Mouse (Mus musculus): ENCODE data around the gene Asl. TPM values are rescaled to one million over a fixed set of nuclear protein-coding genes. Genes with fewer than 3 reads are reported as not detected.
A peak's percentile ranks its signal among the peaks of the same experiment; 100 is the strongest.

Gene Asl
- not detected in 2 replicates for polyA plus RNA-seq (2012; ENCODE audit: insufficient read depth, insufficient read length, low replicate concordance, missing spikeins)

DNA sequence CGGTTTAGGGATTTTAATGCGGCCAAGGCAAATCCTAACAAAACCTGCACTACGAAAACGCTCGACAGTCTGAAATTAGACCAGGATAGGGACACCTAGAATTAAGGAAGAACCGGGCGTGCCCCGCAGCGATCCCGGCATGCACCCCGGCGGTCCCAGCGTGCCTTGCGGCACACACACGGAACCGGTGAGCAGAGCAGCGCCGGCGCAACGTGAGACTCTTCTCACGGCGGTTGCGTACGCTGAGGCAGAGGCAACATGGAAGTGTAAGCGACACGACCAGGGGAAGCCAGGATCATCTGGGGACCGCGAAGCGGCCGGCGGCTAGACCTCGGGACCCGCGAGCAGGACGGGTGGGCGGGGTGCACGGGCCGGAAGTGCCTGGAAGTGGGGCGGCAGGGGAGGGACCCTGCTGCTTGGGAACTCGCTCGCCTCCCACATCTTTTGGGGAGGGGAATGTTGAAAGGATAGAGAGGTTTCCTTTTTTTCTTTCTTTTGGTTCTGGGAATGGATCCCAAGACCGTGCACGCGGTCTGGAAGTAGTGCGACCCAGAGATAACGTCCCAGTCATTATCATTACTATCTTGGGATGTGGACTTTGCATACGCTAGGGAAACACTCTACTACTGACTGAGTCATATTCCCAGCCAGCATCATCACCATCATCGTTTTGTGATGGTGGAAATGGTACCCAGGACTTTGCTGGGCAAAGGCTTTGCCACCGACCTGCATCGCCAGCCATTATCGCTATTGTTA is at the start of gene Asl, which contains the start of gene Crcp:
Gene Asl, minus strand, starts transcription at position 106 of the 756 bp plus-strand sequence.
Gene Crcp, plus strand, starts transcription at position 149 of the 756 bp plus-strand sequence.
- Histone ChIP-seq H3K27ac (ENCODE audit: insufficient read depth, low read depth, low read length) (peak within 1 kb of the TSS; percentile 73), H3K4me1 (ENCODE audit: control insufficient read depth, insufficient read depth, low read length) (peaks cover 5% of the 10 kb centered on the region; the same call in 1 of the 2 replicates), H3K4me3 (ENCODE audit: insufficient read depth, low read depth, low read length) (peak within 1 kb of the TSS; percentile 64)
- TF ChIP-seq CTCF (IDR thresholded peaks at IDR 0.05; ENCODE audit: insufficient read depth, low read depth, low read length) (no peak), POLR2A (IDR thresholded peaks at IDR 0.05; ENCODE audit: insufficient read depth, low read depth, low read length) (peak; percentile 80)
- 2% methylated on average over 51 of the region's 51 CpGs for WGBS

DNA sequence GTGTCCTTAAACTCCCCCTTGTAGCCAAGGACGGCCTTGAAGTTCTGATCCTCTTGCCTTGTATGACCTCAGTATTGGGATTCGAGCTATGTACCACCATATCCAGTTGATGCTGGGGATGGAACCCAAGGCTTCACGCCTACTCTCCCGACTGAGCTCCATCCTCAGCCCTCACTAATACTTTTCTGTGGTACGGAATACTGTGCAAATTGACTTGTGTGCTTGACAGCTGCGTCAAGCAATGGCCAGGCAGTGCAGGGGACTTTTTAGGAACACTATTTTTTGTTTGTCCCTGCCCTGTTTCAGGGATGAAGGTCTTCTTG is 49.7 kb upstream of the Asl start:
- Histone ChIP-seq H3K27ac (ENCODE audit: insufficient read depth, low read depth, low read length) (no peak overlapping the region), H3K4me3 (ENCODE audit: insufficient read depth, low read depth, low read length) (peak overlapping the region; percentile 90), H3K4me1 (ENCODE audit: control insufficient read depth, insufficient read depth, low read length) (peaks cover 12% of the 10 kb centered on the region)
- WGBS: 38% methylated on average over 6 of the region's 6 CpGs
- TF ChIP-seq POLR2A (IDR thresholded peaks at IDR 0.05; ENCODE audit: insufficient read depth, low read depth, low read length): no peak

DNA sequence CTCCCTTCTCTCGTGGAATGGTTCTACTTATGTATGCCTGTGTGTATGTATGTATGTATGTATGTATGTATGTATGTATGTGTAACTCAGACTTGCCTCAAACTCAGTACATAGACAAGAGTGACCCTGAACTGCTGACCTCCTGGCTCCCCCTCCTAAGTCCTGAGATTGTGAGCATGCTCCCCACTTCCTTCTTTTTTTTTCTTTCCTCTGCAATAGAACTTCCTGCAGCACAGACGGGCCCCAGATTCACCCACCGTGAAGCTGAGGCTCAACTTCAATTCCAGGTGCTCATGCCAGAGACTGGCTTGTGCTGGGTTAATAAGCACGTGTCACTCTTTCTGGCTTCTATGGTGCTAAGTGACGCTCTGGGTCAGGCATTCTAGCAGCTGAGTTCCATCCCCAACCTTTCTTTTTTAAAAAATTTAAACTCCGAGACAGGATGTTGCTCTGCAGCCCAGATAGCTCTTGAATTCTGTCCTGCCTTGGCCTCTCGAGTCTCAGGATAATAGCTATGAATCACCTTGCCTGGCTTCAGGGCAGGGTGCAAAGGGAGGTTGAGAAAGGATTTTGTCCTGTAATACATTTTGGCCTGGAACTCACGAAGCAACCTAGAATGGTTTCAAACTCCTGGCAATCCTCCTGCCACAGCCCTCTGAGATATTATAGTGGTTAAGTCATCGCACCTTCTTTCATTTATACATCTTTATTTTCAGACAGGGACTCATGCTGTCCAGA is 49.2 kb upstream of the Asl start:
- no peak overlapping the region for H3K27ac ChIP-seq (ENCODE audit: insufficient read depth, low read depth, low read length)
- 72% methylated on average over 9 of the region's 9 CpGs for WGBS
- H3K4me3 ChIP-seq (ENCODE audit: insufficient read depth, low read depth, low read length): no peak overlapping the region

DNA sequence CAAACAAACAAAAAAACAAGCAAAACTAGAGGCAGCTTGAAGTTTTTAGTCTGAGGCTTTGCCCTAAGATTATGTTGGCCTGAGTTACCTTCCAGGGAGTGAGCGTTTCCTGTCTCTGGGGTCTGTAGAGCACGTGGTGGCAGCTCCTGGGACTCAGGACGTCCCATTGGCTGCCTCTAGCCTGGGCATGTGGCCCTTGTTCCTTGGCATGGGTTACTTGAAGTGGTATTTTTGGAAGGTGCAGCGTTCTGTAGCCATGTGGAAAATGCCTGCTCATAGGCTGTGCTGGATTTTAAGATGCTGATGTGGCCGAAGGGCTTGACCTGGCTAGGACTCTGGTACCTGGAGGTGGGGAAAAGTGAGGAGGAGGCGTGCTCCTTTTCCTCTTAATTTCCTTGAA is 47.3 kb upstream of the Asl start:
- WGBS: 66% methylated on average over 6 of the region's 6 CpGs
- Histone ChIP-seq H3K27ac (ENCODE audit: insufficient read depth, low read depth, low read length) (no peak overlapping the region), H3K4me1 (ENCODE audit: control insufficient read depth, insufficient read depth, low read length) (peaks cover 7% of the 10 kb centered on the region), H3K4me3 (ENCODE audit: insufficient read depth, low read depth, low read length) (no peak overlapping the region)
- TF ChIP-seq CTCF (IDR thresholded peaks at IDR 0.05; ENCODE audit: insufficient read depth, low read depth, low read length) (no peak), POLR2A (IDR thresholded peaks at IDR 0.05; ENCODE audit: insufficient read depth, low read depth, low read length) (no peak)

More for the DNA sequence above, 49.2 kb upstream of the Asl start:
- TF ChIP-seq CTCF (IDR thresholded peaks at IDR 0.05; ENCODE audit: insufficient read depth, low read depth, low read length) (no peak), POLR2A (IDR thresholded peaks at IDR 0.05; ENCODE audit: insufficient read depth, low read depth, low read length) (no peak)
- H3K4me1 ChIP-seq (ENCODE audit: control insufficient read depth, insufficient read depth, low read length): peaks cover 10% of the 10 kb centered on the region

DNA sequence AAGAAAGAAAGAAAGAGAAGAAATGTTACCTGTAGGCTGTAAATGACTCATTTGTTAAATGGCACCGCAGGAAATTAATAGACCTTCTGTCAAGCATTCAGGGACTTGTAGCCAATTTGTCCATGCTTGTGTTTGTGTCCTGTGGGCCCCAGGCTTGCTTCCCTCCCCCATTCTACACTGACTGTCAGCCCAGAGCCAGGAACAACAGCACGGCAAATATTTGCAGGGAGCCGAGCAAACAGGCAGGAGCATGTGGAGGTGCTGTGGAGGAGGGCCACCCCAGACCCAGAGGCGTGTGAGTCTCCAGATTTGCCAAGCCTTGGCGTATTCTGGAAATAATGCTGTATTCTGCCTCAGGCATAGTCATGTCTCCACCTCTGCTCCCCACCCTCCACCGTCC is 45.4 kb upstream of the Asl start:
- WGBS: 83% methylated on average over 6 of the region's 6 CpGs
- Histone ChIP-seq H3K4me1 (ENCODE audit: control insufficient read depth, insufficient read depth, low read length) (peaks cover 4% of the 10 kb centered on the region; the same call in 1 of the 2 replicates), H3K27ac (ENCODE audit: insufficient read depth, low read depth, low read length) (no peak overlapping the region), H3K4me3 (ENCODE audit: insufficient read depth, low read depth, low read length) (no peak overlapping the region)
- TF ChIP-seq POLR2A (IDR thresholded peaks at IDR 0.05; ENCODE audit: insufficient read depth, low read depth, low read length): no peak
- TF ChIP-seq CTCF (IDR thresholded peaks at IDR 0.05; ENCODE audit: insufficient read depth, low read depth, low read length): no peak

DNA sequence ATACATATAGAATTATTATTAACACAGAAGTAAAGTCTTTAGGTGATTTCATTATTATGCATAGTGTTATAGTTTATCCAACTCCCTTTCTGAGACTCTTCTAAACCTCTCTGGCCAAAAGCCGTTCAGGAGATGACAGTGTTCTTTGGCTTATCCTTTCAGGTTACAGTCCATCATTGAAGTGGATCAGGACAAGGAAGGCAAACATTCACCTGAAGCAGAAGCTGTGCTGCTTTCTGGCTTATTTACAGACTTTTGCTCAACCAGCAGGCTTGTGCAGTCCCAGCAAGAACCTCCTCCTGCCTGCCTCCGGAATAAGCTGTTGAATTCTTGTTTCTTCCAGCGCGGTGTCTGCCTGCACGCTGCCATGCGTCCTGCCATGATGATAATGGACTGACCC is 44.0 kb upstream of the Asl start, which contains the start of gene Tpst1:
Gene Tpst1, plus strand, starts transcription at position 301 of the 400 bp plus-strand sequence.
- 97% methylated on average over 6 of the region's 6 CpGs for WGBS
- TF ChIP-seq POLR2A (IDR thresholded peaks at IDR 0.05; ENCODE audit: insufficient read depth, low read depth, low read length) (no peak), CTCF (IDR thresholded peaks at IDR 0.05; ENCODE audit: insufficient read depth, low read depth, low read length) (no peak)
- no peaks in the 10 kb centered on the region for H3K4me1 ChIP-seq (ENCODE audit: control insufficient read depth, insufficient read depth, low read length)
- H3K27ac ChIP-seq (ENCODE audit: insufficient read depth, low read depth, low read length): no peak within 1 kb of the TSS
- H3K4me3 ChIP-seq (ENCODE audit: insufficient read depth, low read depth, low read length): no peak within 1 kb of the TSS

DNA sequence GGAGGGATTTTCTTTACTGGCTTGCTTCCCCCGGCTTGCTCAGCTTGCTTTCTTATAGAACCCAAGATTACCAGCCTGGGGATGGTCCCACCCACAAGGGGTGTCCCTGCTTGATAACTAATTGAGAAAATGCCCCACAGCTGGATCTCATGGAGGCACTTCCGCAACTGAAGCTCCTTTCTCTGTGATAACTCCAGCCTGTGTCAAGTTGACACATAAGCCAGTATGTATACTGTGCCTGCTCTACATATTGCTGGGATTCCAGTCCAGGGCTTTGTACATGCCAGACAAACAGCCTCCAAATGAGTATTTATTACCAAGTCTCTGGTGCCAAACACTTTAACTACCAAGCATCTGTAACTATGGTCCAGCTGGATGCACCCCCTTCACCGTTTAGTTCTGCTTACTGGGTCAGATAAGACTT is 38.8 kb upstream of the Asl start:
- WGBS: 48% methylated on average over 3 of the region's 3 CpGs
- H3K27ac ChIP-seq (ENCODE audit: insufficient read depth, low read depth, low read length): no peak overlapping the region
- H3K4me3 ChIP-seq (ENCODE audit: insufficient read depth, low read depth, low read length): no peak overlapping the region
- no peaks in the 10 kb centered on the region for H3K4me1 ChIP-seq (ENCODE audit: control insufficient read depth, insufficient read depth, low read length)
- TF ChIP-seq POLR2A (IDR thresholded peaks at IDR 0.05; ENCODE audit: insufficient read depth, low read depth, low read length) (no peak), CTCF (IDR thresholded peaks at IDR 0.05; ENCODE audit: insufficient read depth, low read depth, low read length) (no peak)

DNA sequence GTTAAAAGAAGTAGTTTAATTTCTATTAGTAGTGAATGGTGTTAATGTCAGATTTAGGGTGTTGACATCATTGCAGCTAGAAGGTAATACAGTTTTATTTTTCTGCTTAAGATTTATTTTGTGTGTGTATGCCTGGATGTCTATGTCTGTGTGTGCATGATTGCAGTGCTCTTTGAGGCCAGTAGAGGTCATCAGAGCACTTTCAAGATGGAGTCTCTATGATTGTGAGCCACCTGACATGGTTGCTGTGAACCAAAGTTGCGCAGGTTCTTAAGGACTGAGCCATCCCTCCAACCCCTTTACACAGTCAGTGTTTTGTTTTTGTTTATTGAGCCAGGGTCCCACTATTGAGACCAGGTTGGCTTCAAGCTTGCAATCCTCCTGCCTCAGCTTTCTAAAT is 36.5 kb upstream of the Asl start:
- H3K4me3 ChIP-seq (ENCODE audit: insufficient read depth, low read depth, low read length): no peak overlapping the region
- no peak overlapping the region for H3K27ac ChIP-seq (ENCODE audit: insufficient read depth, low read depth, low read length)
- no peaks in the 10 kb centered on the region for H3K4me1 ChIP-seq (ENCODE audit: control insufficient read depth, insufficient read depth, low read length)
- 97% methylated on average over 1 of the region's 1 CpGs for WGBS
- TF ChIP-seq POLR2A (IDR thresholded peaks at IDR 0.05; ENCODE audit: insufficient read depth, low read depth, low read length) (no peak), CTCF (IDR thresholded peaks at IDR 0.05; ENCODE audit: insufficient read depth, low read depth, low read length) (no peak)

DNA sequence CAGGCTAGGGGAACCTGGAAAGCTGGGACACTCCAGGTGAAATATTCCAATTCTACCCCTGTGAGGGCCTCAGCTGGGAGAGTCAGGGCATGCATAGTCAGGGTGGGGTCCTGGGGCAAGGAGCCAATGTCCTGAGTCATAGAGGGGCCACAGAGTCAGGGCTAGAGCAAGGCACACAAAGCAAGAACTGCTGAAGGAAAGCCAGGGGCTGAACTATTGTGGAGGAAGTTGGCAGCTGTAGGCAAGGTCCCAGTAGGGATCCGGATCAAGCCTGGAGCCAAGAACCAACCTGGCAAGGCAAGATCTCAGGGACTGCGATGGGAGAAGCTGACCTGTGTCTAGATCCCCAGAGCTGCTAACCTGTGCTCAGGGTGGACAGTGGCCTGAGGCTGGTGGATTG is 34.7 kb upstream of the Asl start:
- TF ChIP-seq POLR2A (IDR thresholded peaks at IDR 0.05; ENCODE audit: insufficient read depth, low read depth, low read length) (no peak), CTCF (IDR thresholded peaks at IDR 0.05; ENCODE audit: insufficient read depth, low read depth, low read length) (no peak)
- H3K4me3 ChIP-seq (ENCODE audit: insufficient read depth, low read depth, low read length): no peak overlapping the region
- 67% methylated on average over 2 of the region's 2 CpGs for WGBS
- H3K4me1 ChIP-seq (ENCODE audit: control insufficient read depth, insufficient read depth, low read length): no peaks in the 10 kb centered on the region
- H3K27ac ChIP-seq (ENCODE audit: insufficient read depth, low read depth, low read length): no peak overlapping the region

Measured in olfactory bulb, adult 2 months (tissue).